Mouse (Mus musculus) limb, embryonic 14.5 days (tissue): Measurements from ENCODE around the gene Olfr97. TPM values are rescaled to one million over a fixed set of nuclear protein-coding genes. Genes with fewer than 3 reads are reported as not detected.

Experiments
- ATAC-seq: fragments of 200-750 bp; cut with Nextera tagmentation; 2 replicates; pipeline ENCODE4 v1.8.0; 2017; ENCODE audit warnings: low read depth, moderate number of reproducible peaks, moderate TSS enrichment; ENCODE audit not compliant: low FRiP score
- DNase-seq: peaks from one replicate; pipeline ENCODE4 v3.0.0-alpha.2; 2015; ENCODE audit warnings: low spot score
- H3K27ac ChIP-seq: fragments of 300-500 bp; sonication (generic); replicated peaks from 2 replicates; pipeline ENCODE4 v1.5.1; 2014; ENCODE audit warnings: low read depth, mild to moderate bottlenecking, low read length, moderate library complexity, mixed read lengths
- H3K27me3 ChIP-seq: fragments of 300-500 bp; sonication (generic); 2 replicates; pipeline ENCODE4 v1.6.1; 2014; ENCODE audit warnings: low read length, mixed read lengths; ENCODE audit not compliant: control insufficient read depth, insufficient read depth
- H3K36me3 ChIP-seq: fragments of 300-500 bp; sonication (generic); 2 replicates; pipeline ENCODE4 v1.6.1; 2014; ENCODE audit warnings: mild to moderate bottlenecking, low read length, moderate library complexity, mixed read lengths; ENCODE audit not compliant: control insufficient read depth, insufficient read depth
- H3K4me1 ChIP-seq: fragments of 300-500 bp; sonication (generic); 2 replicates; pipeline ENCODE4 v1.6.1; 2014; ENCODE audit warnings: antibody characterized with exemption, low read length, mixed read lengths; ENCODE audit not compliant: control insufficient read depth, insufficient read depth
- H3K4me2 ChIP-seq: fragments of 300-500 bp; sonication (generic); replicated peaks from 2 replicates; pipeline ENCODE4 v1.6.1; 2014; ENCODE audit warnings: low read depth, mild to moderate bottlenecking, low read length, moderate library complexity; ENCODE audit not compliant: severe bottlenecking
- H3K4me3 ChIP-seq: fragments of 300-500 bp; sonication (generic); replicated peaks from 2 replicates; pipeline ENCODE4 v1.5.1; 2014; ENCODE audit warnings: low read length
- H3K9ac ChIP-seq: fragments of 300-500 bp; sonication (generic); 2 replicates; pipeline ENCODE4 v1.6.1; 2014; ENCODE audit warnings: mild to moderate bottlenecking, low read depth, low read length, moderate library complexity; ENCODE audit not compliant: severe bottlenecking
- H3K9me3 ChIP-seq: fragments of 300-500 bp; sonication (generic); 2 replicates; pipeline ENCODE4 v1.6.1; 2016; ENCODE audit warnings: low read length; ENCODE audit not compliant: control insufficient read depth
- POLR2A ChIP-seq: fragments of 200-500 bp; IDR thresholded peaks from 2 replicates; pipeline ENCODE4 v1.8.0; 2012; ENCODE audit warnings: inconsistent platforms, mild to moderate bottlenecking, moderate library complexity, borderline replicate concordance; ENCODE audit not compliant: insufficient read depth, insufficient read length; ENCODE audit errors: extremely low read depth
- WGBS: fragments of 180-500 bp; shearing (Covaris S2); extraction: QIAGEN DNeasy Blood & Tissue Kit; methylation state at CpG from one replicate; pipeline ENCODE4 v1.1.7; 2014; 5-methylcytosine and 5-hydroxymethylcytosine counted together
- polyA plus RNA-seq, 2 experiments: library from polyadenylated mRNA; depleted of rRNA in 1 of 2; stranded (reverse) in 1 of 2; unstranded in 1 of 2; fragments of >200 nt; fragmentation: Nextera tagmentation in 1 of 2; extraction: Ambion mirVana in 1 of 2; gene quantifications; 2 replicates each; pipeline versions ENCODE4 v1.2.1 to v1.2.3; 2012 to 2014

Olfr97 gene
- polyA plus RNA-seq, 2 experiments: not detected

- DNase-seq (no peak), ATAC-seq (no peak)
- H3K9me3 ChIP-seq: no peaks in the 10 kb centered on the region
- no peaks in the 10 kb centered on the region for H3K36me3 ChIP-seq
- H3K4me3 ChIP-seq: no peak overlapping the region
- H3K4me2 ChIP-seq: no peak overlapping the region
- H3K9ac ChIP-seq: no peak overlapping the region
- no peak overlapping the region for H3K27ac ChIP-seq
- H3K27me3 ChIP-seq: no peaks in the 10 kb centered on the region
- TF ChIP-seq POLR2A: no peak
- WGBS: 46% methylated on average over 6 of the region's 6 CpGs
- H3K4me1 ChIP-seq: no peaks in the 10 kb centered on the region
These were observed 51.7 kb downstream of the Olfr97 start for GRCm38 (mm10) chr17:37185474-37185873.

Other genes with a start within 250 kb of the Olfr97 start
- 6.3 and 7.4 TPM in 2 replicates for gene H2-M5, start 247.8 kb downstream of the Olfr97 start, polyA plus RNA-seq (2012; rRNA removed)
- gene H2-M5, start 247.8 kb downstream of the Olfr97 start, polyA plus RNA-seq (2014; fragmentation: Nextera tagmentation; extraction: Ambion mirVana): 0.29 and 0.61 TPM in 2 replicates
- 140 and 149 TPM in 2 replicates for gene Zfp57, start 236.2 kb downstream of the Olfr97 start, polyA plus RNA-seq (2012; rRNA removed)
- gene Zfp57, start 236.2 kb downstream of the Olfr97 start, polyA plus RNA-seq (2014; fragmentation: Nextera tagmentation; extraction: Ambion mirVana): 85.9 and 86.1 TPM in 2 replicates
- not detected in 2 replicates for gene Mog, start 213.9 kb downstream of the Olfr97 start, polyA plus RNA-seq (2012; rRNA removed)
- gene Mog, start 213.9 kb downstream of the Olfr97 start, polyA plus RNA-seq (2014; fragmentation: Nextera tagmentation; extraction: Ambion mirVana): 0.35 TPM in 1 of 2 replicates, not detected in the other
- 111 and 139 TPM in 2 replicates for gene Gabbr1, start 191.4 kb downstream of the Olfr97 start, polyA plus RNA-seq (2012; rRNA removed)
- 8.4 and 11.1 TPM in 2 replicates for gene Gabbr1, start 191.4 kb downstream of the Olfr97 start, polyA plus RNA-seq (2014; fragmentation: Nextera tagmentation; extraction: Ambion mirVana)
- gene Olfr90, start 148.8 kb downstream of the Olfr97 start, polyA plus RNA-seq (2012; rRNA removed): not detected in 2 replicates
- gene Olfr90, start 148.8 kb downstream of the Olfr97 start, polyA plus RNA-seq (2014; fragmentation: Nextera tagmentation; extraction: Ambion mirVana): not detected in 2 replicates
- gene Olfr91, start 139.1 kb downstream of the Olfr97 start, polyA plus RNA-seq (2012; rRNA removed): not detected in 2 replicates
- 0.07 TPM in 1 of 2 replicates, not detected in the other for gene Olfr91, start 139.1 kb downstream of the Olfr97 start, polyA plus RNA-seq (2014; fragmentation: Nextera tagmentation; extraction: Ambion mirVana)
- gene Olfr92, start 117.2 kb downstream of the Olfr97 start, polyA plus RNA-seq (2012; rRNA removed): not detected in 2 replicates
- gene Olfr92, start 117.2 kb downstream of the Olfr97 start, polyA plus RNA-seq (2014; fragmentation: Nextera tagmentation; extraction: Ambion mirVana): not detected in 2 replicates
- not detected in 2 replicates for gene Olfr93, start 75.8 kb downstream of the Olfr97 start, polyA plus RNA-seq (2012; rRNA removed)
- not detected in 2 replicates for gene Olfr93, start 75.8 kb downstream of the Olfr97 start, polyA plus RNA-seq (2014; fragmentation: Nextera tagmentation; extraction: Ambion mirVana)
- gene Ubd, start 43.4 kb downstream of the Olfr97 start, polyA plus RNA-seq (2012; rRNA removed): not detected in 2 replicates
- gene Ubd, start 43.4 kb downstream of the Olfr97 start, polyA plus RNA-seq (2014; fragmentation: Nextera tagmentation; extraction: Ambion mirVana): not detected in 2 replicates
- not detected in 2 replicates for gene Olfr94, start 36.3 kb downstream of the Olfr97 start, polyA plus RNA-seq (2012; rRNA removed)
- not detected in 2 replicates for gene Olfr94, start 36.3 kb downstream of the Olfr97 start, polyA plus RNA-seq (2014; fragmentation: Nextera tagmentation; extraction: Ambion mirVana)
- not detected in 2 replicates for gene Olfr95, start 24.2 kb downstream of the Olfr97 start, polyA plus RNA-seq (2012; rRNA removed)
- gene Olfr95, start 24.2 kb downstream of the Olfr97 start, polyA plus RNA-seq (2014; fragmentation: Nextera tagmentation; extraction: Ambion mirVana): not detected in 2 replicates
- not detected in 2 replicates for gene Olfr96, start 17.2 kb downstream of the Olfr97 start, polyA plus RNA-seq (2012; rRNA removed)
- not detected in 2 replicates for gene Olfr96, start 17.2 kb downstream of the Olfr97 start, polyA plus RNA-seq (2014; fragmentation: Nextera tagmentation; extraction: Ambion mirVana)
- not detected in 2 replicates for gene Olfr98, start 26.4 kb upstream of the Olfr97 start, polyA plus RNA-seq (2012; rRNA removed)
- not detected in 2 replicates for gene Olfr98, start 26.4 kb upstream of the Olfr97 start, polyA plus RNA-seq (2014; fragmentation: Nextera tagmentation; extraction: Ambion mirVana)
- 1.00 and 1.4 TPM in 2 replicates for gene H2-M3, start 32.9 kb upstream of the Olfr97 start, polyA plus RNA-seq (2012; rRNA removed)
- 1.3 and 2.6 TPM in 2 replicates for gene H2-M3, start 32.9 kb upstream of the Olfr97 start, polyA plus RNA-seq (2014; fragmentation: Nextera tagmentation; extraction: Ambion mirVana)
- gene Olfr99, start 46.1 kb upstream of the Olfr97 start, polyA plus RNA-seq (2012; rRNA removed): not detected in 2 replicates
- gene Olfr99, start 46.1 kb upstream of the Olfr97 start, polyA plus RNA-seq (2014; fragmentation: Nextera tagmentation; extraction: Ambion mirVana): not detected in 2 replicates
- gene Olfr101, start 67.0 kb upstream of the Olfr97 start, polyA plus RNA-seq (2012; rRNA removed): not detected in 2 replicates
- not detected in 2 replicates for gene Olfr101, start 67.0 kb upstream of the Olfr97 start, polyA plus RNA-seq (2014; fragmentation: Nextera tagmentation; extraction: Ambion mirVana)
- not detected in 2 replicates for gene Olfr102, start 79.7 kb upstream of the Olfr97 start, polyA plus RNA-seq (2012; rRNA removed)
- not detected in 2 replicates for gene Olfr102, start 79.7 kb upstream of the Olfr97 start, polyA plus RNA-seq (2014; fragmentation: Nextera tagmentation; extraction: Ambion mirVana)
- gene Olfr103, start 102.4 kb upstream of the Olfr97 start, polyA plus RNA-seq (2012; rRNA removed): not detected in 2 replicates
- gene Olfr103, start 102.4 kb upstream of the Olfr97 start, polyA plus RNA-seq (2014; fragmentation: Nextera tagmentation; extraction: Ambion mirVana): not detected in 2 replicates
- not detected in 2 replicates for gene Olfr104-ps, start 122.3 kb upstream of the Olfr97 start, polyA plus RNA-seq (2012; rRNA removed)
- gene Olfr104-ps, start 122.3 kb upstream of the Olfr97 start, polyA plus RNA-seq (2014; fragmentation: Nextera tagmentation; extraction: Ambion mirVana): not detected in 2 replicates
- not detected in 2 replicates for gene Olfr105-ps, start 141.7 kb upstream of the Olfr97 start, polyA plus RNA-seq (2012; rRNA removed)
- not detected in 2 replicates for gene Olfr105-ps, start 141.7 kb upstream of the Olfr97 start, polyA plus RNA-seq (2014; fragmentation: Nextera tagmentation; extraction: Ambion mirVana)
- gene Olfr106-ps, start 153.1 kb upstream of the Olfr97 start, polyA plus RNA-seq (2012; rRNA removed): not detected in 2 replicates
- gene Olfr106-ps, start 153.1 kb upstream of the Olfr97 start, polyA plus RNA-seq (2014; fragmentation: Nextera tagmentation; extraction: Ambion mirVana): not detected in 2 replicates
- not detected in 2 replicates for gene Olfr107, start 161.9 kb upstream of the Olfr97 start, polyA plus RNA-seq (2012; rRNA removed)
- gene Olfr107, start 161.9 kb upstream of the Olfr97 start, polyA plus RNA-seq (2014; fragmentation: Nextera tagmentation; extraction: Ambion mirVana): not detected in 2 replicates
- not detected in 2 replicates for gene Olfr108, start 208.2 kb upstream of the Olfr97 start, polyA plus RNA-seq (2012; rRNA removed)
- not detected in 2 replicates for gene Olfr108, start 208.2 kb upstream of the Olfr97 start, polyA plus RNA-seq (2014; fragmentation: Nextera tagmentation; extraction: Ambion mirVana)
- gene Olfr109, start 221.6 kb upstream of the Olfr97 start, polyA plus RNA-seq (2012; rRNA removed): not detected in 2 replicates
- gene Olfr109, start 221.6 kb upstream of the Olfr97 start, polyA plus RNA-seq (2014; fragmentation: Nextera tagmentation; extraction: Ambion mirVana): not detected in 2 replicates
- 0.06 and 0.13 TPM in 2 replicates for gene H2-M2, start 246.2 kb upstream of the Olfr97 start, polyA plus RNA-seq (2012; rRNA removed)
- 0.21 TPM in 1 of 2 replicates, not detected in the other for gene H2-M2, start 246.2 kb upstream of the Olfr97 start, polyA plus RNA-seq (2014; fragmentation: Nextera tagmentation; extraction: Ambion mirVana)